In the genomic region with DNA sequence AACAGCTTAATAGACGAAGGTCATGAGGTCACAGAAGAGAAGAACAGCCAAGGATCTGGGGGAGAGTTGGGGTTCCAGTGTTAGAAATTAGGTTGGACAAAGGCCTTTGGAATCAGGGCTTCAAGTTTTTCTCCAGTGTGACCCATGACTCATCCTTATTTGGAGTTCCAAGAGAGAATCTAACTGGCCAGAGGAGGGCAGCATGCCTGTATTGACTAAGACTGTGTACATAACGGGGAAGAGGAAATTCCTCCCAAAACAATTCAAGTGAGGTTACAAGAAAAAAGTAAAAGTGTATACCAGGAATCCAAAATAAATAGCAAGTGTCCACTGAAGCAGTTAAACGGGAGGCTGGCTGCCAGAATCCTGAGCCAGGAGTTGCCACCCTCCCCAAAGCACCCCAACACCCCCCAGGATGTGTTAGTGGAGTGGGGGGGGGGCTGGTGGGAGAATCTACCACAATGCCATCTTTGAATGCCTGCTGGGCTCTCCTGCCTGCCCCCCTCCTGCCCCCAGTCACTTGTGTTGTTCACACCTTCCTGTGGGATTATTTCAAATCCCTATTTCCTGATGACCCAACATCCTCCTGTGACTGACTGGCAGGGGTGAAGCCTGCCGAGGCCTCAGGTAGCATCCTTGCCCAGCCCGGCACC, we compare ENCODE assay signal across 7 mouse cellular contexts. TPM values are rescaled to one million over a fixed set of nuclear protein-coding genes. Genes with fewer than 3 reads are reported as not detected.
DNase-seq lines count a peak whose midpoint lies in the region; TF ChIP-seq lines count a peak whose summit lies in the region.

No protein-coding gene starts in this region.

- peak; percentile 79 for DNase-seq in MN1 (ENCODE audit: low spot score)
- peak; percentile 76 for DNase-seq in adrenal gland, postnatal 10 days
- DNase-seq in heart, postnatal 25 days (ENCODE audit: low spot score) = peak; percentile 54
- DNase-seq in layer of hippocampus, adult 11-12 months (ENCODE audit: low spot score) = peak; percentile 67
- DNase-seq in lung, postnatal 10 days = peak; percentile 89
- peak; percentile 32 for DNase-seq in right cerebral cortex, postnatal 14 days

- no peak overlapping the region for H3K4me3 ChIP-seq in embryonic fibroblast, embryonic 13.5 days (ENCODE audit: insufficient read depth, low read length)

- intact Hi-C loops in heart, postnatal 25 days (cut with DNase I) = loop anchor here (2.0 kb wide), 1 partner anchor 295 kb away; no protein-coding TSS in a partner anchor

- no peak for TF ChIP-seq POLR2A in embryonic fibroblast, embryonic 13.5 days (IDR thresholded peaks at IDR 0.05; ENCODE audit: low read depth, low read length)

- peaks cover 2% of the 10 kb centered on the region; the same call in 1 of the 2 replicates for H3K4me1 ChIP-seq in embryonic fibroblast, embryonic 13.5 days (ENCODE audit: control insufficient read depth, insufficient read depth, low read length)

- peak overlapping the region; percentile 1; the same call in 1 of the 2 replicates for H3K27ac ChIP-seq in embryonic fibroblast, embryonic 13.5 days (ENCODE audit: insufficient read depth, low read length)

- no peak for TF ChIP-seq CTCF in embryonic fibroblast, embryonic 13.5 days (IDR thresholded peaks at IDR 0.05; ENCODE audit: borderline replicate concordance, insufficient read depth, low read length)

RNA-seq across cellular contexts. Expression of a gene that starts 31.9 kb away (rescaled TPM):
- 10 to 100 TPM in 1 of 2 experiments, 1 to 10 TPM in 1; 5.7 to 10.6 TPM for total RNA-seq in adrenal gland, postnatal 10 days (2021)
- polyA plus RNA-seq in embryonic fibroblast, embryonic 13.5 days (2011; ENCODE audit: insufficient read length, low read depth, missing spikeins) = 10.3 and 17.1 TPM in 2 replicates
- 1 to 10 TPM in 1 of 2 experiments, under 1 TPM in 1; 0.65 to 1.2 TPM for total RNA-seq in heart, postnatal 25 days (2021)

Comparison
In these comparisons a context has a peak if more than half of its experiments do, and no peak if none do; other contexts are left out.
1. DNase-seq: peak in every context shown above with its lines; median percentile 89 in lung, postnatal 10 days; 79 in MN1; 76 in adrenal gland, postnatal 10 days; 67 in layer of hippocampus, adult 11-12 months; 54 in heart, postnatal 25 days; 32 in right cerebral cortex, postnatal 14 days.